Mouse (Mus musculus): ENCODE data around the gene Snx21. TPM values are rescaled to one million over a fixed set of nuclear protein-coding genes. Genes with fewer than 3 reads are reported as not detected.

The Snx21 gene
- polyA plus RNA-seq, 1 experiment from 2014 or later = 16.0 TPM

DNA sequence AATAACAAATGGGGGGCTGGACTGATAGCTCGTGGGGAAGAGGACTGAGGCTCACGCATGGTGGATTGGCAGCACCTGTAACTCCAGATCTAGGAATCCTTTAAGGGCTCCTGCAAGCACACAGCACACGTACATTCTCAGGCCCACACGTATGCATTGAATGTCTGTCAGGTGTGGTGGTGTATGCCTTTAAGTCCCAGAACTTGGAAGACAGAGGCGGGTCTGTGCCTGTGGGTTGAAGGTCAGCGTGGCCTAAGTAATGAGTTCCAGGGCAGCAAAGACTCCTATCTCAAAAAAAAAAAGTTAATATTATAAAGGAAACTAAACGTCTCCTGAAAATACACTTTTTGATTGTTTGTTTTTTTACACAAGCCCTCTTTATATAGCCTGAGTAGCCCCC is 21.0 kb downstream of the Snx21 start:
- Histone ChIP-seq H3K4me3 (ENCODE audit: low read length) (no peak overlapping the region), H3K4me2 (replicated peaks; ENCODE audit: low read depth, low read length) (no peak overlapping the region), H3K4me1 (ENCODE audit: control insufficient read depth, insufficient read depth, low read length) (peaks cover 6% of the 10 kb centered on the region; the same call in 1 of the 2 replicates), H3K27me3 (ENCODE audit: control insufficient read depth, insufficient read depth, low read length) (no peaks in the 10 kb centered on the region), H3K36me3 (ENCODE audit: control insufficient read depth, insufficient read depth, low read length) (peaks cover 8% of the 10 kb centered on the region; the same call in 1 of the 2 replicates), H3K27ac (ENCODE audit: low read depth, low read length) (no peak overlapping the region), H3K9me3 (ENCODE audit: control insufficient read depth, low read length) (no peaks in the 10 kb centered on the region), H3K9ac (ENCODE audit: low read depth, low read length) (no peak overlapping the region)
- 84% methylated on average over 7 of the region's 7 CpGs for WGBS
- ATAC-seq (ENCODE audit: low FRiP score, low TSS enrichment) = no peak

DNA sequence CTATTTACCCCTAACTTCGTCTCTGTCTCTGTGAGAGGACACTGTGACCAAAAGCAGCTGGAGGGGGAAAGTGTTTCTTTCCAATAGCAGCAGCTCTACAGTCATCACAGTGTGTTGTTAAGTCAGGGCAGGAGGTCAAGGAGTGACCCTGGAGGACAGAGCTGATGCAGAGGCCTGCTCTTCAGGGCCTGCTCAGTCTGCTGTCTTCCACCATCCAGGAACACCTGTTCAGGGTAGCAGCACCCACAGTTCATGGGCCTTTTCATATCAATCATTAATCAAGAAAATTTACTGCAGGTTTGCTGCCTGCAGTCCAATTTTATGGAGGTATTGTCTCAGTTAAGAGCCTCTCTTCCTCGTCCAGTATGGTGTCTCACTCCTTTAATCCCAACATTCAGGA is 27.9 kb downstream of the Snx21 start:
- Histone ChIP-seq H3K27me3 (ENCODE audit: control insufficient read depth, insufficient read depth, low read length) (no peaks in the 10 kb centered on the region), H3K9me3 (ENCODE audit: control insufficient read depth, low read length) (no peaks in the 10 kb centered on the region), H3K4me1 (ENCODE audit: control insufficient read depth, insufficient read depth, low read length) (peaks cover 4% of the 10 kb centered on the region; the same call in 1 of the 2 replicates), H3K27ac (ENCODE audit: low read depth, low read length) (no peak overlapping the region), H3K9ac (ENCODE audit: low read depth, low read length) (no peak overlapping the region), H3K4me3 (ENCODE audit: low read length) (no peak overlapping the region), H3K36me3 (ENCODE audit: control insufficient read depth, insufficient read depth, low read length) (peaks cover 5% of the 10 kb centered on the region; the same call in 1 of the 2 replicates), H3K4me2 (replicated peaks; ENCODE audit: low read depth, low read length) (no peak overlapping the region)
- no peak for ATAC-seq (ENCODE audit: low FRiP score, low TSS enrichment)
- WGBS = 50% methylated on average over 2 of the region's 2 CpGs

DNA sequence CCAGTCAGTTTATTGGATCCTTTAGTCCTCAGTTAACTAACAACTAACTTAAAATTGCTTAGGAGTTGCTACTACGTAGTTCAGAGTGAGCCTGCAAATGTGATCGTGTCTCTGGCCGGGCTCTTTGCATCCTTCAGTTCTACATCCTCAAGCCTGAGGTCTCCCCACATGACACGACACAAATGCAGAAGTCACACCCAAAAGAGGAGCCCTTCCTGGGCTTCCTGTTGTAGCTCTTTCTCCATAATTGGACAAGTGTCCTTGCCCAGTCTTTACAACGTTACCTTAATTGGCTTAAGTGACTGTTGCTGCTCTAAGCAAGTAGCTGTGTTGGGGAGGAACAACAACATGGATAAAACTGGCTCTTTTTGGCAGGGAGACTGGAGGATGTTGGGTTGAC is 29.7 kb downstream of the Snx21 start:
- no peak overlapping the region for H3K4me3 ChIP-seq (ENCODE audit: low read length)
- 87% methylated on average over 5 of the region's 5 CpGs for WGBS
- H3K36me3 ChIP-seq (ENCODE audit: control insufficient read depth, insufficient read depth, low read length) = 0 out of 2 replicates have a peak, but pooled peaks cover under 1% of the 10 kb centered on the region
- no peak overlapping the region for H3K9ac ChIP-seq (ENCODE audit: low read depth, low read length)
- no peak for ATAC-seq (ENCODE audit: low FRiP score, low TSS enrichment)
- H3K4me2 ChIP-seq (replicated peaks; ENCODE audit: low read depth, low read length) = no peak overlapping the region
- H3K27me3 ChIP-seq (ENCODE audit: control insufficient read depth, insufficient read depth, low read length) = no peaks in the 10 kb centered on the region
- peaks cover 4% of the 10 kb centered on the region; the same call in 1 of the 2 replicates for H3K4me1 ChIP-seq (ENCODE audit: control insufficient read depth, insufficient read depth, low read length)
- H3K27ac ChIP-seq (ENCODE audit: low read depth, low read length) = no peak overlapping the region
- no peaks in the 10 kb centered on the region for H3K9me3 ChIP-seq (ENCODE audit: control insufficient read depth, low read length)

DNA sequence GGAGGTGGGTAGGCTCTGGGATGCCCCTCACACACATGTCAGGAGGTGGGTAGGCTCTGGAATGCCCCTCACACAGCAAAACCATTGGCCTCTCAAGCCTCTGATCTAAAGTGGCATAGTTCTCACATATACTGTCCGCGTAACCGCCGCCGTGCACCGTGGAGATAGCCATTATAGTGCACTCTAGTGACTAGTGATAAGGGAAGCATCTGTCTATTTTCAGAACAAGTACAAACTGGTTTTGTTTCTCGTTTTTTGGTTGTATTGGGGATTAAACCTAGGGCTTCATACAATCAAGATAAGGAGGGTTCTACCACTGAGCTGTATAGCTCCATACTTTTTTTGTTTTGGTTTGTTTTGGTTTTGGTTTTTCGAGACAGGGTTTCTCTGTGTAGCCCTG is 30.2 kb downstream of the Snx21 start:
- no peak overlapping the region for H3K9ac ChIP-seq (ENCODE audit: low read depth, low read length)
- H3K4me2 ChIP-seq (replicated peaks; ENCODE audit: low read depth, low read length) = no peak overlapping the region
- ATAC-seq (ENCODE audit: low FRiP score, low TSS enrichment) = no peak
- 0 out of 2 replicates have a peak, but pooled peaks cover 5% of the 10 kb centered on the region for H3K36me3 ChIP-seq (ENCODE audit: control insufficient read depth, insufficient read depth, low read length)
- H3K27ac ChIP-seq (ENCODE audit: low read depth, low read length) = no peak overlapping the region
- 94% methylated on average over 8 of the region's 8 CpGs for WGBS
- no peak overlapping the region for H3K4me3 ChIP-seq (ENCODE audit: low read length)
- no peaks in the 10 kb centered on the region for H3K9me3 ChIP-seq (ENCODE audit: control insufficient read depth, low read length)
- no peaks in the 10 kb centered on the region for H3K27me3 ChIP-seq (ENCODE audit: control insufficient read depth, insufficient read depth, low read length)
- H3K4me1 ChIP-seq (ENCODE audit: control insufficient read depth, insufficient read depth, low read length) = peaks cover 4% of the 10 kb centered on the region; the same call in 1 of the 2 replicates

DNA sequence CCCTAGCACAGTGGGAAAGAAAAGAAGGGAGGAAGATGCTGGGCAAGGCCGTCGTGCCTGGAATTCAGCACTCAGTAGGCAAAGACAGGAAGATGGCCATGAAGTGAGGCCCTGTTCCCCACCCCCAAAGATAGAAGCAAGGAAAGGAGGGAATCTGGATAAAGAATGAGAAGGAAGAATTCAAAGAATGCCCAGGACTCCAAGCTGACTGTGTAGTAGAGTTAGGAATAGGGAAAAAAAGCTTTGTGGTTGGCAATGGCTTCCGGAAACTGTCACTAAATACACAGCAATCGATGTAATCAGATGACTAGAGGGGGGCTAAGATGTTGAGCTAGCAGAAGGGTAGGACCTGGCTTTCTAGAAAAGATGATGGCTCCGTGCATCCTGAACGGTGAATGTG is 31.6 kb downstream of the Snx21 start:
- Histone ChIP-seq H3K9ac (ENCODE audit: low read depth, low read length) (no peak overlapping the region), H3K4me2 (replicated peaks; ENCODE audit: low read depth, low read length) (no peak overlapping the region), H3K9me3 (ENCODE audit: control insufficient read depth, low read length) (no peaks in the 10 kb centered on the region), H3K27ac (ENCODE audit: low read depth, low read length) (no peak overlapping the region), H3K4me3 (ENCODE audit: low read length) (no peak overlapping the region), H3K36me3 (ENCODE audit: control insufficient read depth, insufficient read depth, low read length) (0 out of 2 replicates have a peak, but pooled peaks cover 11% of the 10 kb centered on the region), H3K4me1 (ENCODE audit: control insufficient read depth, insufficient read depth, low read length) (peaks cover 4% of the 10 kb centered on the region; the same call in 1 of the 2 replicates), H3K27me3 (ENCODE audit: control insufficient read depth, insufficient read depth, low read length) (no peaks in the 10 kb centered on the region)
- no peak for ATAC-seq (ENCODE audit: low FRiP score, low TSS enrichment)
- 84% methylated on average over 6 of the region's 6 CpGs for WGBS

DNA sequence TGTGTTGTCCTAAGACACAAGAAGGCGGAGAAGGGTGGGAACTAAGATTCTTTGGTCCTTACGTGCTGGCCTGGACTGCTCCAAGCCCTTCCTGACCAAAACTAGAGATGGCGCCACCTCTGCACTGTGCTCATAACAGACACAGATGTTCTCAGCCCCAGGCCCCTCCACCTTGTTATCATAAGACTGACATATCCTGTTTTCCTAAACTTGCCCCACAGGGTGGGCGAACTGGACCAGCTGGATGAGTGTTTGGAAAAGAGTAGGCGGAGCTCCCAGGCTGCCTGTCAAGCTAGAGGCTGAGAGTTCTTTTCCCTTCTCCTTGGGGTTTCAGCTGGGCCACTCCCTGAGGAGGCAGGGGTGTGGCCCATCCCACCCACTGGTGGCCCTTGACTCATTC is 32.1 kb downstream of the Snx21 start:
- H3K27me3 ChIP-seq (ENCODE audit: control insufficient read depth, insufficient read depth, low read length) = no peaks in the 10 kb centered on the region
- H3K4me3 ChIP-seq (ENCODE audit: low read length) = no peak overlapping the region
- no peak overlapping the region for H3K27ac ChIP-seq (ENCODE audit: low read depth, low read length)
- peaks cover 7% of the 10 kb centered on the region; the same call in 1 of the 2 replicates for H3K4me1 ChIP-seq (ENCODE audit: control insufficient read depth, insufficient read depth, low read length)
- no peak overlapping the region for H3K4me2 ChIP-seq (replicated peaks; ENCODE audit: low read depth, low read length)
- WGBS = 60% methylated on average over 5 of the region's 5 CpGs
- H3K36me3 ChIP-seq (ENCODE audit: control insufficient read depth, insufficient read depth, low read length) = 0 out of 2 replicates have a peak, but pooled peaks cover 11% of the 10 kb centered on the region
- no peaks in the 10 kb centered on the region for H3K9me3 ChIP-seq (ENCODE audit: control insufficient read depth, low read length)
- ATAC-seq (ENCODE audit: low FRiP score, low TSS enrichment) = no peak; the same call in 1 of the 2 replicates
- no peak overlapping the region for H3K9ac ChIP-seq (ENCODE audit: low read depth, low read length)

DNA sequence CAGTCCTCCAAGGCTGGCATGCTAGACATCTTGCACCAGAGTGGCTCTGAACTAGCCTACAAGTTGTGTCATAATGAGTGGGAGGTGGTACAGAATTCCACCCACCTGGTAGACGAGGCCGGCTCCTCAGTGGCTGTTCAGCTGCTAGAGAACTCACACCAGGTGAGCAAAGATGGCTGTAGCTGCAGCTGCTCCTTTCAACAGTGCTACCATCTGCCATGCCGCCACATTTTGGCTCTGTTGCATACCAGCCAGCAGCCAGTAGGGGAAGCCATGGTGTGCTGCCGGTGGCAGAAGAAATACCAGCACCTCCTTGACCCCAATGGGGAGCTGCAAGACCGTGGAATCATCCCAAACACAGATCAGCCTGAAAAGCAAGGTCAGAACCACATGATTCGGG is 35.4 kb downstream of the Snx21 start:
- Histone ChIP-seq H3K27me3 (ENCODE audit: control insufficient read depth, insufficient read depth, low read length) (no peaks in the 10 kb centered on the region), H3K4me2 (replicated peaks; ENCODE audit: low read depth, low read length) (no peak overlapping the region), H3K9ac (ENCODE audit: low read depth, low read length) (no peak overlapping the region), H3K27ac (ENCODE audit: low read depth, low read length) (no peak overlapping the region), H3K4me3 (ENCODE audit: low read length) (no peak overlapping the region), H3K36me3 (ENCODE audit: control insufficient read depth, insufficient read depth, low read length) (peaks cover 27% of the 10 kb centered on the region), H3K4me1 (ENCODE audit: control insufficient read depth, insufficient read depth, low read length) (peaks cover 12% of the 10 kb centered on the region), H3K9me3 (ENCODE audit: control insufficient read depth, low read length) (no peaks in the 10 kb centered on the region)
- ATAC-seq (ENCODE audit: low FRiP score, low TSS enrichment) = no peak
- WGBS = 80% methylated on average over 6 of the region's 6 CpGs

DNA sequence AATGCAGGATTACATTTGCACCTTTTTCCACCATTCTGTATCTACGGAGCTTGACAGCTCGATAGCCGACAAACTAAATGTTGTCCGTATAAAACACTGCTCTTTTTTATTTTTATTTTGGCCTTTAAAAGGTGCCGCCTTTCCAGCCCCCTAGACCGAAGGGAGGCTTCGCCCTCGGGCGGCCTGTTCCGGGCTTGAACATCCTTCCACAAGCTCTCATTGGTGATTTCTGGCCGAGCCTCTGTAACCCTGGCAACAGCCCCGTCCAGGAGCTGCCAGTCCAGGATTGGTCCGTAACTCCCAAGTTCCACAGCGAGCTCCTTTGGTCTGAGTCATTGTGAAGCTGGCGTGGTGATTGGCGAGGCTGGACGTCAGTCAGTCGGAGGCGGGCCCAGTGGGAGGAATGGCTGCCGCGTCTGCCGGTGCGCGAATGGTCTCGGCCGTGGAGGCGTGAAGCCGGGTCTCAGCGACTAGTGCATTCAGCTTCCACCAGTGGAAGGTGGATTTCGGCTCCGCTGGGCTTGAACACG is 37.1 kb downstream of the Snx21 start, which contains the start of gene Zswim1:
Zswim1 (plus strand) TSS at position 51 of the 530 bp plus-strand sequence.
- Histone ChIP-seq H3K9me3 (ENCODE audit: control insufficient read depth, low read length) (no peaks in the 10 kb centered on the region), H3K4me3 (ENCODE audit: low read length) (peak within 1 kb of the TSS; percentile 93), H3K4me2 (replicated peaks; ENCODE audit: low read depth, low read length) (peak within 1 kb of the TSS; percentile 51), H3K27me3 (ENCODE audit: control insufficient read depth, insufficient read depth, low read length) (no peaks in the 10 kb centered on the region), H3K4me1 (ENCODE audit: control insufficient read depth, insufficient read depth, low read length) (peaks cover 8% of the 10 kb centered on the region), H3K36me3 (ENCODE audit: control insufficient read depth, insufficient read depth, low read length) (peaks cover 43% of the 10 kb centered on the region), H3K9ac (ENCODE audit: low read depth, low read length) (peak within 1 kb of the TSS; percentile 72), H3K27ac (ENCODE audit: low read depth, low read length) (peak within 1 kb of the TSS; percentile 76; the same call in 1 of the 2 replicates)
- ATAC-seq (ENCODE audit: low FRiP score, low TSS enrichment) = peak; percentile 99
- under 1% methylated on average over 32 of the region's 32 CpGs for WGBS

DNA sequence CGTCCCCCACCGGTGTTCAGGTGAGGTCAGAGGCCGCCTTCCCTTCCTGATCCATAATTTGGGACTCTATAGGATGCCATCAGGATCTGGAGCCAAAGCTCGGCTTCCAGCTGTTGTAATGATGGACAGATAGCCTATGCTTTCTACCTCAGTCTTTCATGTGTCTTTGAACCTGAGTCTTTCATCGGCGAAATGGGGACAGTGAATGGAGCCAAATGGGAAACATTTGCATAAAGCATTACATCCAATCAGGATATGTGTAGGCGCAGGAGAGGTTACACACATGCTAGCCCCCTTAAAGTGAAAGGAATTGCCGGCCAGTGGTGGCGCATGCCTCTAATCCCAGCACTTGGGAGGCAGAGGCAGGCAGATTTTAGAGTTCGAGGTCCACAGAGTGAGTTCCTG is 37.6 kb downstream of the Snx21 start:
- peak overlapping the region; percentile 76; the same call in 1 of the 2 replicates for H3K27ac ChIP-seq (ENCODE audit: low read depth, low read length)
- peak overlapping the region; percentile 51 for H3K4me2 ChIP-seq (replicated peaks; ENCODE audit: low read depth, low read length)
- no peaks in the 10 kb centered on the region for H3K9me3 ChIP-seq (ENCODE audit: control insufficient read depth, low read length)
- H3K4me1 ChIP-seq (ENCODE audit: control insufficient read depth, insufficient read depth, low read length) = peaks cover 8% of the 10 kb centered on the region
- H3K36me3 ChIP-seq (ENCODE audit: control insufficient read depth, insufficient read depth, low read length) = peaks cover 45% of the 10 kb centered on the region
- peak overlapping the region; percentile 72 for H3K9ac ChIP-seq (ENCODE audit: low read depth, low read length)
- H3K4me3 ChIP-seq (ENCODE audit: low read length) = peak overlapping the region; percentile 93
- no peaks in the 10 kb centered on the region for H3K27me3 ChIP-seq (ENCODE audit: control insufficient read depth, insufficient read depth, low read length)
- WGBS = 1% methylated on average over 10 of the region's 10 CpGs
- peak; percentile 63 for ATAC-seq (ENCODE audit: low FRiP score, low TSS enrichment)

Data from kidney, embryonic 14.5 days (tissue).